Comparison of ENCODE assay signal across 7 mouse cellular contexts in genomic region chr11:6416405-6417034, GRCm38 (mm10). TPM values are rescaled to one million over a fixed set of nuclear protein-coding genes. Genes with fewer than 3 reads are reported as not detected.
DNase-seq lines count a peak whose midpoint lies in the region; ATAC-seq lines count a peak whose summit lies in the region.

No protein-coding gene starts in this region.

- H3K4me3 ChIP-seq in intestine, embryonic 16.5 days (ENCODE audit: low read length) = peak overlapping the region; percentile 93
- peak overlapping the region; percentile 92 for H3K4me3 ChIP-seq in midbrain, embryonic 11.5 days (ENCODE audit: low read depth, low read length)

- peak overlapping the region; percentile 95 for H3K9ac ChIP-seq in intestine, embryonic 16.5 days (ENCODE audit: low read depth, low read length)
- H3K9ac ChIP-seq in midbrain, embryonic 11.5 days (ENCODE audit: low read length) = peak overlapping the region; percentile 97

- peaks cover 6% of the 10 kb centered on the region; the same call in 1 of the 2 replicates for H3K36me3 ChIP-seq in intestine, embryonic 16.5 days (ENCODE audit: control insufficient read depth, insufficient read depth, low read length)
- peaks cover 13% of the 10 kb centered on the region; the same call in 1 of the 2 replicates for H3K36me3 ChIP-seq in midbrain, embryonic 11.5 days (ENCODE audit: control insufficient read depth, insufficient read depth, low read length)

- peak overlapping the region; percentile 99 for H3K4me2 ChIP-seq in intestine, embryonic 16.5 days (ENCODE audit: low read depth, low read length)
- H3K4me2 ChIP-seq in midbrain, embryonic 11.5 days = peak overlapping the region; percentile 57

- DNase-seq in adrenal gland, adult 8-10 months = peak; percentile 82
- peak; percentile 83 for DNase-seq in embryo, embryonic 11 days
- peak; percentile 66 to 68 for DNase-seq in gastrocnemius, postnatal 36 days
- peak; percentile 93 for DNase-seq in left cerebral cortex, postnatal 4 days
- DNase-seq in midbrain, embryonic 11.5 days (ENCODE audit: low spot score, missing footprints) = no peak
- DNase-seq in skeletal muscle tissue, adult 2 months (ENCODE audit: low read depth, low spot score) = peak; percentile 72

- H3K27ac ChIP-seq in intestine, embryonic 16.5 days (ENCODE audit: low read length) = peak overlapping the region; percentile 98
- H3K27ac ChIP-seq in midbrain, embryonic 11.5 days (ENCODE audit: low read depth, low read length) = peak overlapping the region; percentile 85

- H3K4me1 ChIP-seq in intestine, embryonic 16.5 days (ENCODE audit: control insufficient read depth, insufficient read depth, low read length) = peaks cover 15% of the 10 kb centered on the region
- peaks cover 13% of the 10 kb centered on the region; the same call in 1 of the 2 replicates for H3K4me1 ChIP-seq in midbrain, embryonic 11.5 days (ENCODE audit: control insufficient read depth, insufficient read depth, low read length)

- no peaks in the 10 kb centered on the region for H3K27me3 ChIP-seq in intestine, embryonic 16.5 days (replicated peaks; ENCODE audit: control insufficient read depth, insufficient read depth, low read length)
- no peaks in the 10 kb centered on the region for H3K27me3 ChIP-seq in midbrain, embryonic 11.5 days (ENCODE audit: control insufficient read depth, insufficient read depth, low read length)

- intact Hi-C loops in gastrocnemius, postnatal 36 days (cut with DNase I) = no loop called here
- intact Hi-C loops in left cerebral cortex, postnatal 4 days (cut with DNase I) = no loop called here

- under 1% methylated on average over 30 of the region's 30 CpGs for WGBS in intestine, embryonic 16.5 days
- WGBS in midbrain, embryonic 11.5 days = under 1% methylated on average over 30 of the region's 30 CpGs

- no peaks in the 10 kb centered on the region for H3K9me3 ChIP-seq in intestine, embryonic 16.5 days (ENCODE audit: control insufficient read depth, low read length)
- H3K9me3 ChIP-seq in midbrain, embryonic 11.5 days (ENCODE audit: control insufficient read depth, low read length) = no peaks in the 10 kb centered on the region

- ATAC-seq in intestine, embryonic 16.5 days = peak; percentile 61
- ATAC-seq in midbrain, embryonic 11.5 days (ENCODE audit: low FRiP score) = peak; percentile 51

RNA-seq across cellular contexts. Expression of gene Ppia, which starts 1.3 kb away (rescaled TPM):
- 1,000 to 10,000 TPM; 1,457 to 1,759 (median 1,529) TPM for total RNA-seq in adrenal gland, adult 8-10 months (2022)
- total RNA-seq in gastrocnemius, postnatal 36 days (2021) = 100 to 1,000 TPM; 206 to 211 TPM
- 5,222 and 5,444 TPM in 2 replicates for polyA plus RNA-seq in intestine, embryonic 16.5 days (2015; fragmentation: Nextera tagmentation; extraction: Ambion mirVana)
- total RNA-seq in left cerebral cortex, postnatal 4 days (2021) = 1,000 to 10,000 TPM; 2,159 to 2,195 TPM
- polyA plus RNA-seq in midbrain, embryonic 11.5 days (2014; fragmentation: Nextera tagmentation; extraction: Ambion mirVana) = 5,393 and 5,428 TPM in 2 replicates

RNA-seq across cellular contexts. Expression of gene Zmiz2, which starts 27.6 kb away (rescaled TPM):
- total RNA-seq in adrenal gland, adult 8-10 months (2022) = 10 to 100 TPM; 51.9 to 66.8 (median 59.9) TPM
- total RNA-seq in gastrocnemius, postnatal 36 days (2021) = 10 to 100 TPM; 41.1 to 53.3 TPM
- 9.2 and 9.3 TPM in 2 replicates for polyA plus RNA-seq in intestine, embryonic 16.5 days (2015; fragmentation: Nextera tagmentation; extraction: Ambion mirVana)
- total RNA-seq in left cerebral cortex, postnatal 4 days (2021) = 100 to 1,000 TPM; 233 to 249 TPM
- 13.3 and 16.4 TPM in 2 replicates for polyA plus RNA-seq in midbrain, embryonic 11.5 days (2014; fragmentation: Nextera tagmentation; extraction: Ambion mirVana)

RNA-seq across cellular contexts. Expression of gene H2afv, which starts 27.7 kb away (rescaled TPM):
- 10 to 100 TPM; 68.9 to 84.3 (median 80.5) TPM for total RNA-seq in adrenal gland, adult 8-10 months (2022)
- 10 to 100 TPM; 36.4 to 49.2 TPM for total RNA-seq in gastrocnemius, postnatal 36 days (2021)
- polyA plus RNA-seq in intestine, embryonic 16.5 days (2015; fragmentation: Nextera tagmentation; extraction: Ambion mirVana) = 393 and 415 TPM in 2 replicates
- total RNA-seq in left cerebral cortex, postnatal 4 days (2021) = 10 to 100 TPM; 35.4 to 44.5 TPM
- 966 and 1,015 TPM in 2 replicates for polyA plus RNA-seq in midbrain, embryonic 11.5 days (2014; fragmentation: Nextera tagmentation; extraction: Ambion mirVana)

RNA-seq across cellular contexts. Expression of gene Purb, which starts 59.2 kb away (rescaled TPM):
- total RNA-seq in adrenal gland, adult 8-10 months (2022) = 10 to 100 TPM; 54.2 to 62.0 (median 60.9) TPM
- total RNA-seq in gastrocnemius, postnatal 36 days (2021) = 10 to 100 TPM; 19.7 to 20.7 TPM
- polyA plus RNA-seq in intestine, embryonic 16.5 days (2015; fragmentation: Nextera tagmentation; extraction: Ambion mirVana) = 24.6 and 24.8 TPM in 2 replicates
- 10 to 100 TPM; 88.1 to 89.5 TPM for total RNA-seq in left cerebral cortex, postnatal 4 days (2021)
- polyA plus RNA-seq in midbrain, embryonic 11.5 days (2014; fragmentation: Nextera tagmentation; extraction: Ambion mirVana) = 12.8 and 13.7 TPM in 2 replicates

Comparison
In these comparisons a context has a peak if more than half of its experiments do, and no peak if none do; other contexts are left out.
1. RNA of gene Ppia, which starts 1.3 kb away (total RNA-seq): 2,159 to 2,195 TPM in left cerebral cortex, postnatal 4 days and 1,457 to 1,759 TPM in adrenal gland, adult 8-10 months; 206 to 211 TPM in gastrocnemius, postnatal 36 days; every median in the first group is over 4 times any median in the second.